Mouse (Mus musculus) MEL (cell line): ENCODE results near the gene Kifc5b. TPM values are rescaled to one million over a fixed set of nuclear protein-coding genes. Genes with fewer than 3 reads are reported as not detected.

ENCODE experiments used
- DNase-seq: peaks from one replicate; pipeline ENCODE4 v3.0.0; 2011; ENCODE audit warnings: low read depth, low spot score
- H3K27ac ChIP-seq: 2 replicates; pipeline ENCODE4 v1.5.1; 2012; ENCODE audit warnings: low read depth, mild to moderate bottlenecking, control low read depth, low read length, moderate library complexity; ENCODE audit not compliant: control insufficient read depth
- H3K27me3 ChIP-seq, 2 experiments: fragments of 150-350 bp in 1 of 2; sonication (generic) in 1 of 2; 2 replicates each; pipeline ENCODE4 v1.6.1; 2012; ENCODE audit warnings: low read length in 2 of 2, mild to moderate bottlenecking in 2 of 2, improper control_type of control experiment in 1 of 2, moderate library complexity in 1 of 2; ENCODE audit not compliant: insufficient read depth in 2 of 2, control insufficient read depth in 1 of 2
- H3K36me3 ChIP-seq, 2 experiments: 2 replicates each; pipeline ENCODE4 v1.6.1; 2012 to 2014; ENCODE audit warnings: low read length in 2 of 2, improper control_type of control experiment in 1 of 2, inconsistent platforms in 1 of 2, mild to moderate bottlenecking in 1 of 2; ENCODE audit not compliant: insufficient read depth in 2 of 2, control insufficient read depth in 1 of 2
- H3K4me1 ChIP-seq, 2 experiments: fragments of 150-350 bp in 1 of 2; sonication (generic) in 1 of 2; 2 replicates each; pipeline ENCODE4 v1.6.1; 2012; ENCODE audit warnings: low read length in 2 of 2, improper control_type of control experiment in 1 of 2, mild to moderate bottlenecking in 1 of 2; ENCODE audit not compliant: insufficient read depth in 2 of 2, control insufficient read depth in 1 of 2
- H3K4me3 ChIP-seq, 2 experiments: fragments of 150-350 bp in 1 of 2; sonication (generic) in 1 of 2; 2 replicates each; pipeline ENCODE4 v1.5.1; 2012; ENCODE audit warnings: low read depth in 2 of 2, low read length in 2 of 2, mild to moderate bottlenecking in 2 of 2, moderate library complexity in 2 of 2, control low read depth in 1 of 2, improper control_type of control experiment in 1 of 2; ENCODE audit not compliant: control insufficient read depth in 1 of 2, insufficient read depth in 1 of 2
- H3K79me2 ChIP-seq: 2 replicates; pipeline ENCODE4 v1.6.1; 2012; ENCODE audit warnings: mild to moderate bottlenecking, low read length, moderate library complexity; ENCODE audit not compliant: control insufficient read depth, poor library complexity, insufficient read depth
- H3K9ac ChIP-seq: 2 replicates; pipeline ENCODE4 v1.6.1; 2012; ENCODE audit warnings: low read depth, mild to moderate bottlenecking, control low read depth, low read length, moderate library complexity; ENCODE audit not compliant: control insufficient read depth, poor library complexity, severe bottlenecking
- H3K9me3 ChIP-seq: fragments of 150-350 bp; sonication (generic); replicated peaks from 2 replicates; pipeline ENCODE4 v1.6.1; 2012; ENCODE audit warnings: mild to moderate bottlenecking, low read length, improper control_type of control experiment, moderate library complexity; ENCODE audit not compliant: insufficient read depth
- CTCF ChIP-seq, 3 experiments: IDR thresholded peaks in 2 of 3; conservative IDR thresholded peaks in 1 of 3; 2 replicates each; pipeline ENCODE4 v1.5.1; 2011 to 2012; ENCODE audit warnings: low read length in 3 of 3, low read depth in 2 of 3, mild to moderate bottlenecking in 2 of 3, improper control_type of control experiment in 1 of 3, inconsistent platforms in 1 of 3, mixed read lengths in 1 of 3, moderate library complexity in 1 of 3; ENCODE audit not compliant: control insufficient read depth in 1 of 3, insufficient read depth in 1 of 3, poor library complexity in 1 of 3, severe bottlenecking in 1 of 3
- ELF1 ChIP-seq: IDR thresholded peaks from 2 replicates; pipeline ENCODE4 v1.6.1; 2014; ENCODE audit warnings: low read depth, mild to moderate bottlenecking, inconsistent platforms, low read length, improper control_type of control experiment, moderate library complexity
- EP300 ChIP-seq, 2 experiments: IDR thresholded peaks; 2 replicates each; pipeline ENCODE4 v1.6.1; 2011; ENCODE audit warnings: improper control_type of control experiment in 2 of 2, low read length in 2 of 2, low read depth in 1 of 2, mild to moderate bottlenecking in 1 of 2
- ETS1 ChIP-seq: IDR thresholded peaks from 2 replicates; pipeline ENCODE4 v1.6.1; 2012; ENCODE audit warnings: low read depth, mild to moderate bottlenecking, inconsistent platforms, low read length, improper control_type of control experiment, moderate library complexity
- GABPA ChIP-seq: IDR thresholded peaks from 2 replicates; pipeline ENCODE4 v1.6.1; 2012; ENCODE audit warnings: low read depth, mild to moderate bottlenecking, inconsistent platforms, low read length, improper control_type of control experiment, moderate library complexity
- HCFC1 ChIP-seq: IDR thresholded peaks from 2 replicates; pipeline ENCODE4 v1.6.1; 2012; ENCODE audit warnings: low read depth, mild to moderate bottlenecking, inconsistent platforms, low read length, improper control_type of control experiment, moderate library complexity
- KAT2A ChIP-seq: conservative IDR thresholded peaks from 2 replicates; pipeline ENCODE4 v1.6.1; 2012; ENCODE audit warnings: low read depth, low read length, improper control_type of control experiment, inconsistent platforms
- MAX ChIP-seq: IDR thresholded peaks from 2 replicates; pipeline ENCODE4 v1.6.1; 2011; ENCODE audit warnings: low read length, improper control_type of control experiment
- MAZ ChIP-seq: IDR thresholded peaks from 2 replicates; pipeline ENCODE4 v1.6.1; 2012; ENCODE audit warnings: low read depth, mild to moderate bottlenecking, inconsistent platforms, low read length, improper control_type of control experiment
- MXI1 ChIP-seq: IDR thresholded peaks from 2 replicates; pipeline ENCODE4 v1.6.1; 2011; ENCODE audit warnings: mild to moderate bottlenecking, low read depth, low read length, improper control_type of control experiment
- MYC ChIP-seq: IDR thresholded peaks from 2 replicates; pipeline ENCODE4 v1.6.1; 2011; ENCODE audit warnings: low read depth, mild to moderate bottlenecking, low read length, improper control_type of control experiment, moderate library complexity
- NELFE ChIP-seq: IDR thresholded peaks from 2 replicates; pipeline ENCODE4 v1.6.1; 2011; ENCODE audit warnings: low read depth, low read length, improper control_type of control experiment
- NRF1 ChIP-seq: IDR thresholded peaks from 2 replicates; pipeline ENCODE4 v1.6.1; 2014; ENCODE audit warnings: low read depth, mild to moderate bottlenecking, inconsistent platforms, low read length, improper control_type of control experiment, moderate library complexity; ENCODE audit not compliant: poor library complexity, insufficient read depth, severe bottlenecking
- POLR2A ChIP-seq, 2 experiments: IDR thresholded peaks; 2 replicates each; pipeline ENCODE4 v1.6.1; 2011 to 2012; ENCODE audit warnings: low read length in 2 of 2, mild to moderate bottlenecking in 2 of 2, control low read depth in 1 of 2, improper control_type of control experiment in 1 of 2, low read depth in 1 of 2, moderate library complexity in 1 of 2; ENCODE audit not compliant: control insufficient read depth in 1 of 2, insufficient read depth in 1 of 2, poor library complexity in 1 of 2
- POLR2AphosphoS2 ChIP-seq: IDR thresholded peaks from 2 replicates; pipeline ENCODE4 v1.6.1; 2011; ENCODE audit warnings: low read length, improper control_type of control experiment
- POLR2AphosphoS5 ChIP-seq: IDR thresholded peaks from 2 replicates; pipeline ENCODE4 v1.6.1; 2012; ENCODE audit warnings: low read depth, borderline replicate concordance, mild to moderate bottlenecking, inconsistent platforms, low read length, moderate library complexity, mixed read lengths
- RAD21 ChIP-seq: IDR thresholded peaks from 2 replicates; pipeline ENCODE4 v1.6.1; 2011; ENCODE audit warnings: mild to moderate bottlenecking, low read depth, low read length, improper control_type of control experiment
- SIN3A ChIP-seq: IDR thresholded peaks from 2 replicates; pipeline ENCODE4 v1.6.1; 2012; ENCODE audit warnings: low read length, improper control_type of control experiment, inconsistent platforms
- SMC3 ChIP-seq: IDR thresholded peaks from 2 replicates; pipeline ENCODE4 v1.6.1; 2011; ENCODE audit warnings: low read depth, low read length, improper control_type of control experiment
- TAL1 ChIP-seq: IDR thresholded peaks from 2 replicates; pipeline ENCODE4 v1.6.1; 2012; ENCODE audit warnings: mild to moderate bottlenecking, inconsistent platforms, low read length, moderate library complexity, mixed read lengths
- TBP ChIP-seq: IDR thresholded peaks from 2 replicates; pipeline ENCODE4 v1.8.0; 2011; ENCODE audit warnings: low read depth, low read length, improper control_type of control experiment
- TCF12 ChIP-seq: IDR thresholded peaks from 2 replicates; pipeline ENCODE4 v1.6.1; 2014; ENCODE audit warnings: low read depth, mild to moderate bottlenecking, inconsistent platforms, low read length, improper control_type of control experiment, moderate library complexity
- UBTF ChIP-seq: IDR thresholded peaks from 2 replicates; pipeline ENCODE4 v1.6.1; 2012; ENCODE audit warnings: low read depth, mild to moderate bottlenecking, inconsistent platforms, low read length, improper control_type of control experiment, moderate library complexity, borderline replicate concordance; ENCODE audit not compliant: insufficient read depth
- USF1 ChIP-seq: IDR thresholded peaks from 2 replicates; pipeline ENCODE4 v1.6.1; 2014; ENCODE audit warnings: low read depth, mild to moderate bottlenecking, inconsistent platforms, low read length, improper control_type of control experiment, moderate library complexity
- USF2 ChIP-seq, 2 experiments: IDR thresholded peaks; 2 replicates each; pipeline ENCODE4 v1.6.1; 2011 to 2012; ENCODE audit warnings: improper control_type of control experiment in 2 of 2, low read length in 2 of 2, borderline replicate concordance in 1 of 2, inconsistent platforms in 1 of 2, low read depth in 1 of 2, mild to moderate bottlenecking in 1 of 2; ENCODE audit not compliant: insufficient read depth in 1 of 2
- ZC3H11A ChIP-seq: IDR thresholded peaks from 2 replicates; pipeline ENCODE4 v1.6.1; 2012; ENCODE audit warnings: low read depth, mild to moderate bottlenecking, inconsistent platforms, low read length, improper control_type of control experiment
- ZMIZ1 ChIP-seq: IDR thresholded peaks from 2 replicates; pipeline ENCODE4 v1.6.1; 2012; ENCODE audit warnings: low read depth, mild to moderate bottlenecking, inconsistent platforms, low read length, improper control_type of control experiment, moderate library complexity
- polyA plus RNA-seq, 2 experiments: library from polyadenylated mRNA; stranded (reverse) in 1 of 2; unstranded in 1 of 2; fragments of >175 nt in 1 of 2; fragments of >200 nt in 1 of 2; gene quantifications; 2 replicates each; pipeline versions ENCODE4 v1.2.1 to v1.2.4; 2012; ENCODE audit warnings: low replicate concordance in 2 of 2, low read depth in 1 of 2; ENCODE audit not compliant: insufficient read length in 2 of 2, insufficient read depth in 1 of 2, missing spikeins in 1 of 2
- total RNA-seq: library from RNA; depleted of rRNA; stranded (reverse); fragments of 300-350 nt; gene quantifications from 2 replicates; pipeline ENCODE4 v1.2.3, GENCODE M21; 2012

The Kifc5b gene
- total and polyA plus RNA-seq, 3 experiments = 10.6 to 111 (median 45.4) TPM

DNA sequence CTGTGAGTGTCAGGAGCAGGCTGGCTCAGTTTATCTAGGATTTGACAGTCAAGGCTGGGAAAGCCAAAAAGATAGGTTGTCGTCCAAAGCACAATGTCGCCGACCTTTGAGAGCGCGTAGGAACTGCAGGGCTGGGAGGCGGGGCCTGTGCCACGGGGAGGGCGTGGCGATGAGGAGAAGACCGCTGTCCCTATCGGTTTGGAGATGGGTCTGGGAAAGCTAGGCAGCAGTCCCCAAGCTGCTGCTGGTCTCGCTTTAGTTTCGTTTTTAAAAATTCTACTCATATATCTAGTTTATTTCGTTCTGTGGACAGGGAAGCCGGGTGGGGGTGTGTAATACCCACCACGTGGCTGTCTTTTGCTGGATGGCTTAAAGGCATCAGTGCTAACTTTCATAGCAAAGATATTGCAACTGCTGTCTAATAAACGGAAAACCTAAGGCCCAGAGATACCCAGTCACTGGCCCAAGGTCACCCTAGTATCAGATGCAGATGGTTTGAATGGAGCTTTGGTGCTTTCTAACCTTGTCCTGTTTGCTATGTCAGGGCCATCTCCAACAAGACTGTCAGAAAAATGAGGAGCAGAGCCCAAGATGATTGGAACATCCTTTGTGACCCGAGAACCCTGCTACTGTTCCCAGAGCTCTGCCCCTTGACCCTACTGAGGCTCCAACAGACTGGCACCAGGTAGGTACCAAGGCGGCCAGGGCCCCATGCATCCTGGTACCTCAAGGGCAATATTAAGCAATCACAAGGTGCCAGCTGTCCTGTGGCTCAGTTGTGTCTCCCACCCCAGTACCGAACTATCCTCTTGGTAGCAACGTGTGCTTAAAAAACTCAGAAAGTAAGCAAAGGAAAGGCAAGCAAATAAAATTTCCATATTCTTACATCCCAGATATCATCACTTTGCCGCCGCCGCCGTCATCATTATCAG, 31.6 kb upstream of the Kifc5b start:
- peak; percentile 93 for DNase-seq
- peak; percentile 80 for TF ChIP-seq SIN3A
- TF ChIP-seq GABPA = no peak
- TF ChIP-seq POLR2AphosphoS5 = no peak
- peak; percentile 25; the same call in 1 of the 2 replicates for TF ChIP-seq USF1
- peak; percentile 51 for TF ChIP-seq MAZ
- peak; percentile 53 for TF ChIP-seq ZMIZ1
- peak; percentile 28 to 38; a peak in 1 of 4 replicates for TF ChIP-seq EP300 (IDR thresholded peaks at IDR 0.05; ENCODE audit: low read depth in 1 of 2, low read length in 2 of 2)
- TF ChIP-seq KAT2A = no peak
- TF ChIP-seq MAX = peak; percentile 70
- TF ChIP-seq SMC3 = peak; percentile 70
- TF ChIP-seq MYC = peak; percentile 74; the same call in 1 of the 2 replicates
- TF ChIP-seq RAD21 = peak; percentile 79
- TF ChIP-seq ETS1 = peak; percentile 59; the same call in 1 of the 2 replicates
- TF ChIP-seq TAL1 = no peak
- TF ChIP-seq NELFE = peak; percentile 82
- TF ChIP-seq POLR2A (IDR thresholded peaks at IDR 0.05; ENCODE audit: control insufficient read depth in 1 of 2, insufficient read depth in 1 of 2, low read depth in 1 of 2, low read length in 2 of 2, poor library complexity in 1 of 2) = peak in 1 of 2 experiments; percentile 91; a peak in 2 of 4 replicates
- peak; percentile 71 for TF ChIP-seq ZC3H11A
- TF ChIP-seq UBTF = no peak
- TF ChIP-seq TBP = peak; percentile 60
- peak; percentile 92 for TF ChIP-seq MXI1
- peak; percentile 70; the same call in 1 of the 2 replicates for TF ChIP-seq POLR2AphosphoS2
- 0 out of 2 replicates have a peak, but pooled peaks have one; percentile 15 for TF ChIP-seq NRF1
- peak; percentile 57 for TF ChIP-seq TCF12
- TF ChIP-seq HCFC1 = 0 out of 2 replicates have a peak, but pooled peaks have one; percentile 44
- no peak for TF ChIP-seq ELF1
- TF ChIP-seq CTCF (IDR thresholded peaks at IDR 0.05 in 2 of 3, conservative IDR thresholded peaks at IDR 0.05 in 1 of 3; ENCODE audit: control insufficient read depth in 1 of 3, insufficient read depth in 1 of 3, low read depth in 2 of 3, low read length in 3 of 3, poor library complexity in 1 of 3, severe bottlenecking in 1 of 3) = peak; percentile 20 to 78 (median 64); a peak in 5 of 6 replicates
- TF ChIP-seq USF2 (IDR thresholded peaks at IDR 0.05; ENCODE audit: borderline replicate concordance in 1 of 2, insufficient read depth in 1 of 2, low read depth in 1 of 2, low read length in 2 of 2) = no peak
- Histone ChIP-seq H3K36me3 (peaks cover 0 to 9% of the 10 kb centered on the region in 2 experiments; a peak in 3 of 4 replicates), H3K79me2 (peaks cover 28% of the 10 kb centered on the region), H3K4me3 (peak overlapping the region; percentile 88 to 93), H3K27ac (peak overlapping the region; percentile 80), H3K9me3 (no peaks in the 10 kb centered on the region), H3K27me3 (no peaks in the 10 kb centered on the region), H3K9ac (peak overlapping the region; percentile 85), H3K4me1 (peaks cover 3 to 10% of the 10 kb centered on the region in 2 experiments)
